ENCODE assay signal across 7 mouse cellular contexts in genomic region chr4:117828572-117829145, GRCm38 (mm10). TPM values are rescaled to one million over a fixed set of nuclear protein-coding genes. Genes with fewer than 3 reads are reported as not detected.
"Had no signal": no experiment of that assay in that cellular context is flagged by ENCODE, and none has a peak within 500 bp of the region (broad histone marks: within the 10 kb centered on the region; RNA-seq: fewer than 3 reads in every experiment).

No protein-coding gene starts in this region.

- H3K9ac ChIP-seq: limb, embryonic 15.5 days; lung, embryonic 15.5 days had no signal

- DNase-seq: layer of hippocampus, adult 9-11 months had no signal

- H3K4me3 ChIP-seq: limb, embryonic 15.5 days; lung, embryonic 15.5 days; midbrain, embryonic 10.5 days; myocyte had no signal

- H3K36me3 ChIP-seq: limb, embryonic 15.5 days; lung, embryonic 15.5 days; midbrain, embryonic 10.5 days had no signal

- H3K9me3 ChIP-seq: limb, embryonic 15.5 days; lung, embryonic 15.5 days; midbrain, embryonic 10.5 days had no signal

- H3K27ac ChIP-seq: kidney, postnatal 0 days; limb, embryonic 15.5 days; lung, embryonic 15.5 days; midbrain, embryonic 10.5 days had no signal

- H3K4me2 ChIP-seq: limb, embryonic 15.5 days; lung, embryonic 15.5 days had no signal

RNA-seq across cellular contexts. Expression of gene Ccdc24, which starts 43.7 kb away (rescaled TPM):
- total RNA-seq: megakaryocyte, adult 5-6 weeks had no signal

RNA-seq across cellular contexts. Expression of gene B4galt2, which starts 54.6 kb away (rescaled TPM):
- total RNA-seq: megakaryocyte, adult 5-6 weeks had no signal
